Mouse (Mus musculus) kidney, adult 8-10 months (tissue): ENCODE data around the gene Dapk2.

Experiments
- DNase-seq, 2 experiments: peaks; one replicate each; pipeline ENCODE4 v3.0.0; 2022

Dapk2 gene

DNA sequence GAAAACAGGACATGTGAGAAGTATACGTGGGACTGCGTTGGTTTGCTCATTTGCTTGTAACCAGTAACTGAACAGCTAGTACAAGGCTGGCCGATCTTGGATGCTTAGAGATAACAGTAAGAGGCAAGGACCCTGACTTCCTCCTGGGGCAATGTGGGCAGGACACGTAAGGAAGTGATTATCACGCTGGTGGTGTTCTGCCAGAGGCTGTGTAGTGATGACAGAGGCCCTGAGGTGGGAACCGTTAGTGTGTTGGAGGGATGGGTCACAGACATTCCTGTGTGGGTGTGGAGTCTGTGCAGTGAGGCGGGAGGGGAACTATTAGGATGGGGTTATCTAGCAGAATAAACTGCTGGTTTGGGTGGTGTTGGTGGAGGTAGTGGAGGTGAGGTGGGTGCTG lies 81.2 kb downstream of the Dapk2 start:
- no peak for DNase-seq

DNA sequence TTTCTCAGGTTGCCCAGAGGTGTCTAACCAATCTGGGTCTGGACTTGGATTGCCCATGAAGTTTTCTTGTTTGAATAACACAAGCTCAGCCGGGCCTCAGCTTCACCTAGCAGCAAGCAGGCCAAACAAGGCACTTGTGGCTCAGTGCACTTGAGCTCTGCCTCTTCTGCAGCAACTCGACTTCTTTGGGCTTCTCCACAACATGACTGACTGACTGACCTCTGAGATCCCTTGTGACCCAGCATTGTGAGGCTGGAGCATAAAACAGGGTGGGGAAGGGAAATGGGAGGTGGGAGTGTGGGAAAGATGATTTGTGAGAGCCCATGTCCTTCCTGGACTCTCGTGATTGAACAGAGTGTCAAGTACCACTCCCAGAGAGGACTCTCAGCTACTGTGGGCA lies 81.7 kb downstream of the Dapk2 start:
- DNase-seq, result no peak

DNA sequence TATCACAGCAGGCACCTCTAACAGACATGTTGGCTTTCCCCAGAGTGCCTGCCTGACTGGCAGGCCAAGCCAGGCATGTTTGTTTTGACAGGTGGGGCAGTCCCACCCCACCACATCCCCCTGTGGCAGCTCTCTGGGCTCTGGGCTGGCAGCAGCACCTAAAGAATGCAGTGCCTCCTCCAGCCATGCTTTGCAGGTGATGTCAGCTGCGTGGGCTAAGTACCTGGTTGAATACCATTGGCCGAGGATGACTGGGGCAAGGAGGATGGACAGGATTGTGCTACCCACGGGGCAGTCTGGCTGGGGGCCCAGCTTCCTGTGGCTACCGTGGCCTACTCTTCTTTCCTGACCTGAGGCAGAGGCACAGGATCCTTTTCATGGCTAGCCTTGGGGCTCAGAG lies 82.5 kb downstream of the Dapk2 start:
- DNase-seq, result no peak

DNA sequence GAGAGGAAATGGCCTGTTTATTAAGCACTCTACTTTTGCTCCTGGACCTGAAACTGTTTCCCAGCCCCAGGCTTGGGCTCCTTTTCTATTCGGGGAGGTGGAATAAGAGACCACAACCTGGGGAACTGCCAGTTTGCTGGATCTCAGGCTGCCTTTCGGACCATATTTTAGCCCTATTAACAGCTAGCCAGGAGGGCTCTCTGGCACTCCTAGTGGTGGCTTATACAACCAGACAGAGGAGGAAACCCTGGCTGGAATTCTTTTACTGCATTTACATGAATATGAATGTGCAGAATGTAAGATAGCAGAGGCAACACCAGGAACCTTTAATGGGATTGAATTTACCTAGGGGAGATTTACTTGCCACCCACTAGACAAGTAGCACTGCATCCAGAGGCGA lies 83.0 kb downstream of the Dapk2 start:
- DNase-seq, result peak in 1 of 2 experiments; percentile 28

DNA sequence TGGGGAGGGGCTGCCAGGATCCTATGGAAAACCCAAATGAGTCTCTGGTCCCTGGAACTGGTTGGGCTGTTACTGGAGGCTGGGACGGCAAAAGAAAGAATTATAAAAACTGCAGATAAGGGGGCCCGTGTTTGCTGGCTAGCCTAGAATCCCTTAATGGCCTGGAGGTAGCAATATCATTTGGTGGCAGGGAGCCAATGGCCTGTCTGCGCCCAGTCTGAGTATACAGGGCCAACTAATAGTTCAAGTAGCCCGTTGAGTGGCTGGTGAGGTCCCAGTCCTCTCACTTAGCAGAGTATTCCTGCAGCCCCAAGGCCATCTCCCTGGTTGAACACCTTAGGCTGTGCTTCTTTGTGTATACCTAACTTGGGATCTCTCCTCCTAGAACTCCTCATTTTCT lies 83.7 kb downstream of the Dapk2 start:
- DNase-seq, result no peak

DNA sequence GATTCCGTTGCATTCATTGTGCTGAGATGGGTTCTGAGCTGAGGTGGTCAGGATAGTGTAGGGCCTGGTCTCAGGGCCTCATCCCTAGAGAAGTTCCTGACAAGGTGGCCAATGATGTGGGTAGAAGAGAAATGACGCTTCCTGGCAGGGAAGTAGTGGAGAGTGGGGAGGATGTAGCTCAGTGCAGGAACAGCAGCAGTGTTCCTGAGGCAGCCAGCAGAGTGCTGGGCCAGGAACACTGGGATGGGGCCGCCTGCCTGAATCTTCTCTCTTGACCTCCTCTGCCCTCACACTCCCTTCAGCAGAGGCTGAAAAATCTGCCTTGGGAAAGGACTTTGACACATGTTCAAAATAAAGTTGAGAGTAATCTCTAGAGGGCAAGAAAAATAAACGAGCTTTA lies 85.2 kb downstream of the Dapk2 start:
- peak; percentile 29 to 38 for DNase-seq

DNA sequence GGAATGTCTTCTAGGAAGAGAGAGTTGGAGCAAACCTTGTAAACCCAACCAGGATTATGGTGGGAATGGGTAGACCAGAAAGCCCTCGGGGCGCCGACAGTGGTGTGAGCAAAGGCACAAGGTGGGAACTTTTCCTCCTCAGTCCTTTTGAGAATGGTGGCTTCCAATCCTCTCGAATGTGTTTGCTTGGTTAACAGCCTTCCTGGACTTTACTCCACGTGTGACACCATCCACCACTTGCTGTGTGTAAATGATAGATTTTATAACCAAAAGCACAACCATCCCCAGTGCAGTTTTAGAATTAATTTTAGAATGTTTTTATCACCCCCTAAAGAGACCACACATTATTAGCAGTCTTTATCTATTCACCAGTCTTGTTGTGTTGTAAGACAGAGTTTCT lies 86.1 kb downstream of the Dapk2 start:
- no peak for DNase-seq

DNA sequence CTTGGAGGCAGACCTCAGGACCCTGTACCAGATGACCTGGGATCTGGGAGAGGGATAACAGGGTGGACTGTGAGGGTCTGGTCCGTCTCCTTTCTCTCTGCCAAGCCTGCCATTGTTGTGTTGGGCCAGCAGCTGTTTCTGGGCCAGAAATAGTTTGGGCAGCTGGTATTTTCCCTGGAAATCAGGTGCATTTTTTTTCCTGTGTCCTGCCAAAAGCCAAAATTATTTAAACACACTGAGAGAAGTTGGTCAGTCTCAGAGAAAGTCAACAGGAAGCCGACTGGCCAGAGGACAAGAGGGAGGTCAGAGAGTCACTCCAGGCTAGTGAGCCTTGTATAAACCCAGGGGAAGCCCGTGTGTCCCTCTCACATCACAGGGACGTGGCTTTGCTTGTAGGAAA lies 87.7 kb downstream of the Dapk2 start:
- DNase-seq, result peak; percentile 33 to 59

DNA sequence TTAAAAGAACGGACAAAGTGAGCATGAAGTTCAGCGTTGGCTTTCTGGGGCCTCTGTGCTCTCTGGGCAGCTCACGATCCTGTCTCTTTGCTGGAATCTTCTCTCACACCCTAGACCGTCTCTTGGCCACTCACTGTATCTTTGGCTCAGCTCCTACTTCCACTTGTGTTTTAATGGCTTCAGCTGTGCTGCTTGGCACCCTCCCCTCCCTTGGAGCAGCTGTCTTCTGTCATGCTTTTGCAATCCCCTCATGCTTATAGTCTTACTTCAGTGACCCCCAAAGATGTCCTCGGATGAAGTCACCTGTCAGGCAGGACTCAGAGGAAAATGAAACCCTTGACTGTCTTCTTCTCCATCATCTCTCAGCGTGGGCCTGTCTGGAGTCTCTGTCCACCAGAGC lies 91.3 kb downstream of the Dapk2 start:
- no peak for DNase-seq

DNA sequence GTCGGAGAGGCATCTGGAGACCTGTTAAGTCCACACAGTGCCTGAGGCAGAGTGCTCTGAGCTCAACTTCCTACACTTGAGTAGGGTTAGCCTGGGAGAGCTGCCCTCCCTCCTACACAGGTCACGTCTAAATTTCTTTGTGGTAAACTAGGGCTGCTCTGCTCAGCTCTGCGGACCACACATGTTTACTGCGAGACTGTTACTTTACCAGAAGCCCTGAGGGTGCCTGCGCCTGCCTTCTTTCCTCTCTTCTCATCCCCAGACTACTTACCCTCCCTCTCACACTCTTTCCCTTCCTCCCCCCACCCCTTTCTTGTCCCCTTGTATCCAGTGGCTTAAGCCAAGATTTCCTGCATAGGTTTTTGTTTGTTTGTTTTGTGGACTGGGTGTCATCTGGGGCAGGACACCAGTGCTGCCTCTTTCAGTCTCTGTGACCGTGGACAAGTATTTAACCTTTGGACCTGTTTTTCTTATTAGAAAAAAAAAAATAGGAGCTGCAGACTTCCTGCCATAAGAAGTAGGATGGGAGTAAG lies 93.2 kb downstream of the Dapk2 start:
- DNase-seq, result peak; percentile 23 to 46

DNA sequence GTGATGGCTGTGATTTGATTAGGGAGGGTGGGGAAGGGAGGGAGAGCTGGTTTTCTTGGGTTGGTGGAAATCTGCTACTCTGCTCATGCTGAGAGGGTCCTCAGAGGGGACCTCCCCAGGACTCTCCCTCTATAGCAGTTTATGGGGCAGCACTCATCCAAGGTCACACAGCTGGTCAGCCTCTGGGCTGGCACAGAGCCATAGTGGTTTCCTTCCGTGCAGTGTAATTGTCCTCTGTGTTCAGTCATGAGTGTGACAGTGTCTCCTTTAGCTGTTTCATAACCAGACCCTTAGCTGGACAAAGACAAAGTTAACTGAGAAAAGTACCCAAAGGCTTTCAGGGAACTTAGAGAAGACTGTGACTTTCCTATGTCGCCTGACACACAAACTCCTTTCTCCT lies 103.7 kb downstream of the Dapk2 start:
- DNase-seq, result no peak

DNA sequence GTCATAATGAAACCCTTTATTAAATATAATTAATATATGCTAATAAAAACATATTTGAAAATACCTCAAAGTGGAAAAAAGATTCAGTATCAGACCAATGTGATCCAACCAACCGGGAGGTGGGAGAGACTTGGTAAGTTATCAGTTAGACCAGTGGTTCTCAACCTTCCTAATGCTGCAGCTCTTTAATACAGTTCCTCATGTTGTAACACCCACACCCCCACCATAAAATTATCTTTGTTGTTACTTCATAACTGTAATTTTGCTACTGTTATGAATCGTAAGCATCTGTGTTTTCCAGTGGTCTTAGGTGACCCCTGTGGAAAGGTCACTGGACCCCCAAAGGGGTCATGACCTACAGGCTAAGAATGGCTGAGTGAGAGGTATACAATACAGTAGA lies 105.7 kb downstream of the Dapk2 start:
- DNase-seq, result no peak

DNA sequence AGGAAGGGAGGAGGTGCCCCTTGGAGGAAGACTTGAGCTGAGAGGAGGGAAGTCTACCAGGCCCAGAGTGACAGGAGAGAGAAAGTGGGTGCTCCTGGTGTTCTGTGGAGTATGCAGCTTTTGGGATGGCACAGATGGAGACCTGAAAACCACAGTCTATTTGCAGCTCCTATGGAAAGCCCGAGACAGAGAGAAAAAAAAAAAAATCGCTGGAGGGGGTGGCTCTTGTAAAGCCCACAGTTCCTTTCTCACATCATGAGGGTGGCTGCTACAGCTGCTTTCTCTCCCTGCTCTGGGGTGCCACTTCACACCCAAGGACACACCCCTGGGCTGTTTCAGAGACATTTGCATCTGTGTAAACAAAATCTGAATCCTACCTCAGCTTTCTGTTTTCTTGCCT lies 107.6 kb downstream of the Dapk2 start:
- no peak for DNase-seq

DNA sequence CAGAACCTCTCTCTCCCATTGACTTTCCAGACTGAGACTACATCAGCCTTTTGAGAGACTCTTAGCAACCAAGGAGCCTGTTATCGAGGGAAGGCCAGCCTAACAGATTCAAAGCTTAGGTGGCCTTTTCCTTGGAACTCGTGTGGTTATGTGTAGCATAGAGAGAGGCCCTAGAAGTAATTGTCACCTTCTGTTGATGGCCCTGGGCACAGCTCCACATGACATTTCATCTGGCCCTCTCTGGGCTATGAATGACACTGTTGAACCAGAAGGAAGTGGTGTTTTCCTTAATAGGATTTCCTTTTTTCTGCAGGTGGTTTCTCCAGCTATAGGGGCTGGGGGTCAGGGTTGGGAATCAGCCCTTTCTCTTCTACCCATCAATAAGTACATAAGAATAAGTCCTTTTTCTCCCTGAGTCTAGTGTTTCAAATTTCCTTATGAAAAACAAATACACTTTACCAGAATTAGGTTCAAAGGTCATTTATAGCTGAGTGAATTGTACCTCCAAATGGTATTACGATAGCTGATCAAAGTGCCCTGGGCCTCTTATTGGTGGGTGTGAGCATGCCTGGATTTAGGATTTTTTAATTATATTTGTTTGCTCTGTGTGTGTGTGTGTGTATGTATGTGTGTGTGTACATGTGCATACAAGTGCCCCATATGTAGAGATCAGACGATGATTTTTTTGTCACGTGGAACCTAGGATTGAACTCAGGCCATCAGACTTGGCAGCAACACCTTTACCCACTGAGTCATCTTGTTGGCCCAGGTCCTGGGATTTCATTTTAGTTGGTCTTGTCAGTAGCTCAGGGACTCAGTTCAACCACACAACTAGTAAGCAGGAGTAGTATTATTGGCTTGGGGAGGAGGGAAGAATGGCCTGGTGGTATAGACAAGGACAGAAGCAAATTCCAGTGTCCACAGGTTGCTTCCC lies 108.5 kb downstream of the Dapk2 start:
- DNase-seq, result no peak

DNA sequence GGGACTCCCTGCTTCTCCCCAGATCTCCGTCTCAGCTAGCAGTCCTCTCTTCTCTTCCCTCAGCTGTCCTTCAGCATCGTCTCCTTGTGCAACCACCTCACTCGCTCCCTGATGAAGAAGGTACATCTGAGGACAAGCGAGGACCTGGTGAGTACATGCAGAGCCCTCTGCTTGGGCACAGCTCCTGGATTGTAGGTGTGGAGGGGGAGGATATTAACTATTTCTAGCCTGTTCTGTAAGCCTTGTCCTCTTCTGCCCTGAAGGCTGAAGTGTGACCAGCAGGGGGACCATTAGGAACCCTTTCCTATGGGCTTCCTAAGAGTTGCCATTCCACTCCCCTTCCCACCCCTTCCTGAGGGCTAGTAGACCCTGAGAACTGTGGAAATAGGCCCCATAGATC lies 110.8 kb downstream of the Dapk2 start:
- DNase-seq, result no peak

DNA sequence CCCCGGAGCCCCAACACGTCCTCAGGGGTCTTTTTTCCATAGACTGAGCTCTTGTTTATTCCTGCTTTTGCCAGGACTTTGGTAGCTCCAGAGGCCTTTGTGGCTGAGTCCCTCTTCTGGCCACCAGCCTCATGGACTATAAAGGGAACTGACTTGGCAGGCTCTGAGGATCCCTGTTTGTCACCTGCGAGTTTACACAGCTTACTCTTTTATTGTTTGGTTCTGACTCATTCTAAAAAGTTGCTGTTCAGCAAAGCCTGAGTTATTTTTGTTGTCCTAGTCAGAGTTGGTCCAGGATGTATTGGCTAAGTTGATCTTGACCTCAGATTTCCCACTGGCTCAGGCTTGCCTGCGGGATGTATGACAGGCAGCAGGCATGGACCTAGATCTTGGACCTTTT lies 112.0 kb downstream of the Dapk2 start:
- DNase-seq, result no peak

DNA sequence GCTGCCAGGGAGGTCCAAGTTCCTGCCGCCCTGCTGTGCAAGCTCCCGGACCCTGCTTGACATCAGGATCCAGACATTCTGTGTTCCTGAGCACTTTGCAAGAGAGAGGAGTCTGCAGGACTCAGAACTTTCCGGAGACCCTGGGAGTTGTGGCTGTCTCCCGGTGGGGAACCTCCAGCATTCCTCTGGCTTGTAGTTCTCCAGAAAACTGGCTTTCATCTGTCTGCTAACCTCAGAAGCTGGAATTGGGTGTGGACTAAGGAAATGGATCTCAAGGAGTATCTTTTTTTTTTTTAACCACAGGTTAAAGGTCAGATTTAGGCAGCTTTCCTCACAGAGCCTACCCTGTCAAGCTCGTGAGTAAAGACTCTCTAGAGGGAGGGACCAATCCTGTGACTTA lies 113.7 kb downstream of the Dapk2 start:
- no peak for DNase-seq

DNA sequence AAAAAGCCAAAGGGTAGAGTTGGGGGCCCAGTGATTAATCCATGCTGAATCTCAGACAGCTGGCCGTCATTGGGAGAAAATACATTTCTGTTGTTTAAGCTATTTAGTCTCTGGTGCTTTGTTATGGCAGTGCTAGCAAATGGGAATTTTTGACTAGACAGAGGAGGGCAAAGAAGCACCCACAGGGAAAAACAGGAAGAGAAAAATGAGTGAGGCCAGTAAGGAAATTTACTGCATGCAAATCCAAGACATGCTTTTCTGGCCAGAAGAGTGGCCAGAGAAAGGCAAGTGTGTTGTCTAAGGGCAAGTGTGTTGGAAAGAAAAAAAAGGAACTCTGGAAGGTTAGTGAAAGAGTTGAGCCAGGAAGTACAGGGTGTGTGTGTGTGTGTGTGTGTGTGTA lies 115.6 kb downstream of the Dapk2 start:
- DNase-seq, result no peak

DNA sequence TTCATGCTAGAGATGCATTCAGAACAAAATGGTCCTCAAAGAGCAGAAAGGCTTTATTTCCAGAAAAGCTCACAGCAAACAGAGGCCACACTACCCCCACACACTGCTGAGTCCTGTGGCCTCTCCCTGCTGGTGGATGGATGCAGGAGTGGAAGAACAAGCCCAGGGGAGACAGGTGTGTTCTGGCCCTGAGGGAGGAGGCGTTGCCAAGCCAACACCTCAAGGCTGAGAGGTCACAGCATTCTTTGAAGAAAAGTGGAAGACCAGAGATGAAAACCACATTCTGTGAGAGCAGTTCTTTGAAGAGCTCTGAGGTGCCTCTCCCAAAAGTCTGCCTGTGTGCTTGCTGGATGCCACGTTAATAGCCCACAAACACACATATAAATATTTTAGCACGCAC lies 116.6 kb downstream of the Dapk2 start:
- DNase-seq, result no peak

DNA sequence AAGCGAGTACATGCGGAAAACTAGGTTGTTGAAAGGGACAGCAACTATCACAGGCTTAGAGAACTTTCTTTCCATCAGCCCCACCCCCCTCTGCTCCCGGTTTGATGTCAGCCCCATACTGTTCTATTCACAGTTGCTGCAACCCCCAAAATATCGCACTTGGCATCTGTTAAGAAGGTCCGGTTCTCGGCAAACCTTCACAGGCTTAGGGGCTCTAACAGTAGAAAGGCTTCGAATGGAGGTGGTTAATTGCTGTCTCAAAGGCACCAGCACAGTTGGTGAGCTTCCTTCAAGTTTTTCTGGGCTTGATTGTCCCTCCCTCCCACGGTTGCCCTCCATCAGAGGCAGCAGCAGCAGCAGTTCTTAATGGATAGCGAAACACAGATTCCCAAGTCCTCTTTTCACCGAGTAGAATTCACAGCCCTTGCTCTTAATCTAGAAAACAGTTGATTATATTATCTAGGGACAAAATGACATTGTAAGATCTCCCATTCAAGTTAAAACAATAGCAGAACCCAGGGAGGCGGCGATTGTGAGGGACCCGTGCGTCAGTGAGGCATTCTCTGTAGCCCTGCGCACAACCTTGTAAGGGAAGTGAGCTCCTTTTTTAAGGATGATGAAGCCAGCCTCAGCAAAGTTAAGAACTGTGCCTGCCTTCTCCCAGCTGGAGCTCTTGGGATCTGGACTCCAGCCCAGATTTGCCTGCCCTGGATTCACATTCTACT lies 117.4 kb downstream of the Dapk2 start:
- DNase-seq, result peak in 1 of 2 experiments; percentile 24

DNA sequence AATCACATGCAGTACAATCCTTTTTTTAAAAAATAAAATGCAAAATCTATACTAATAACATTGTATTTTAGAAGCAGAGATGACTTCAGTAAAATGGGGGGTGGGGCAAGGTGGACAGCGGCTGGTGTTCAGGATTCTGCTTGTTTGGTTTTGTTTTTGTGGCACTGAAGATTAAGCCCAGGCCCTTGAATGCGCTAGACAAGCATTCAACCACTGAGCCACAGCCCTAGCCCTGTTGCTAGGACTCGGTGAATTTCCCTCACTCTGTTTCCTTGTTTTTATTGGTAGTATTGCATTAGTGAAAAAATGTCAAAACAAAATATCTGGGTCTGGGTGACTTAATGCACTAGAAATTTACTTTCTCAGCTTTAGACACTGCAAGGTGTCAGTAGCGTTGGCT lies 118.0 kb downstream of the Dapk2 start:
- no peak for DNase-seq

DNA sequence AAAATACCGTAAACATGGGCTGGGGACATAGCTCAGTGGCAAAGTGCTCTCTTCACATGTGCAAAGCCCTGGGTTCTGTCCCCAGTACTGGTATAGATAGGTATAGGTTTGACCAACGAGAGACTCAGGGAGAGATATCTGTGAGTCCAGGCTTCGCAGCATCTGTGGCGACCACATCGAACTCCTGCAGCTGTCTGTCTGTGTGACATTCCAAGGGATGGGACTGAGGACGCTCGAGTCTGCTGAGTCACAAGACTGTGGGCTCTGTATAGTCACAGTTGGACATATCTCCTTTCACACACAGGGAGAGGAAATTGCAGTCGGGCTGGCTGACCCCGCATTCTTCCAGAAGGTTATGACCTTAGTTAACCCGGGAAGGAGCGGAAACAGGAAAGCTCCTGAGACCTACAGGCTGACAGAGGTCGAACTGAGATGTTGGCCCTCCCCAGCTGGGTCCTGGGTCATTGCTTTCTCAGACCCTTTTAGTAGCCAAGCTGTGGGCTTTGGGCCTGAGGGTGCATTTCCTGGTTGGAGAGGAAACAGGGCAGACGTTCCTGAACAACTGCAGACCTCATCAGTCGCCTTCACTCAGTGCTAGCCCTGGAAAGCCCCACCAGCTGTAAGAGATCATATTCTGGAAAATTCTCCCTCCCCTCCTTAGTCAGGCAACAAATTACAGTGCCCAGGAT lies 118.8 kb downstream of the Dapk2 start:
- peak; percentile 77 to 86 for DNase-seq

DNA sequence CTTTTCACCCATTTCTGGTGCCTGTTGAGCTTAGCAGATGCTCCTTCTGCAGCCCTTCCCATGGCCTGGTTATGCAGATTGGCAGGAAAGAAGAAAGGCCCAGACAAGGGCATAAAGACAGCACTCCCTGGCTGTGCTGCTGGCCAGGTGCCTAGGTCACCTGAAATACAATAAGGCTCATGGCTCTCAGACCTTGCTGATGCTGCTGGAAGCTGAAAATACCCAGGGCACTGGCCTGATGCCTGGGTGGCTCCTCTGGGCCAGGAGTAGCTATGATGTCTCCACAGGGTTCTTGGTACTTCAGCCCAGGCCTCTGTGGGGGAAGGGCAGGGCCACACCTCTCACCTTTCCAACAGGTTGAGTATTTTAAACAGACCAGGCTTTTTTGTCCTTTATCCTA lies 121.6 kb downstream of the Dapk2 start:
- DNase-seq, result no peak

DNA sequence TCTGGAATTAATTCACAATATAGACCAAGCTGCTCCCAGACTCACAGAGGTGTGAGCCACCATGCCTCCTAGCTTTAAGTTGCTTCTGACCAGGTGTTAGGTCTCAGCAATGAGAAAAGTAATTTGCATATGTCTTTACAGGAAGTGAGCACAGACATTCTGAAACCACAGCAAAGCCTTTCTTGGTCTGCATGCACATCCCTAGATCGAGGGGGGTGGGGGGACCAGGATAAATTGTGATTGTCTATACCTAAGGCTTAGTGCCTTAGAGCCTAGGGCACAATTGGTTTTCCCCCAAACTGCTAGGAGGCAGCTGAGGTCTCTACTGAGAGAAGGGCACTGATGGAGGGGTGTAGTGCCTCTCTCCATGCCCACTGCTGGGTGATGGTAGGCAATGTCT lies 122.5 kb downstream of the Dapk2 start:
- no peak for DNase-seq
